Mouse (Mus musculus) cerebellum, adult (tissue): Measurements from ENCODE around the gene Frmd4b.

Experiments used
- ATAC-seq: cut with Nextera tagmentation; 2 replicates; pipeline ENCODE4 v1.9.2; 2017; ENCODE audit warnings: mild to moderate bottlenecking, moderate library complexity, mixed read lengths; ENCODE audit not compliant: insufficient number of reproducible peaks, low FRiP score, low TSS enrichment

Frmd4b gene

GRCm38 (mm10) chr6:97523118-97523517 is 94.2 kb downstream of the Frmd4b start:
- peak; percentile 81 for ATAC-seq

GRCm38 (mm10) chr6:97521279-97522038 is 95.9 kb downstream of the Frmd4b start:
- ATAC-seq: no peak

- ATAC-seq: no peak
Observed at GRCm38 (mm10) chr6:97520566-97520965, 96.8 kb downstream of the Frmd4b start.

- no peak for ATAC-seq
Observed at GRCm38 (mm10) chr6:97519553-97519952, 97.8 kb downstream of the Frmd4b start.

GRCm38 (mm10) chr6:97518467-97518866 is 98.9 kb downstream of the Frmd4b start:
- ATAC-seq: no peak

- ATAC-seq: no peak
Observed at GRCm38 (mm10) chr6:97517616-97518235, 99.6 kb downstream of the Frmd4b start.

- ATAC-seq: no peak
Observed at GRCm38 (mm10) chr6:97516941-97517340, 100.4 kb downstream of the Frmd4b start.

- no peak for ATAC-seq
Observed at GRCm38 (mm10) chr6:97510771-97511170, 106.6 kb downstream of the Frmd4b start.

- no peak for ATAC-seq
Observed at GRCm38 (mm10) chr6:97509434-97509833, 107.9 kb downstream of the Frmd4b start.

- no peak for ATAC-seq
Observed at GRCm38 (mm10) chr6:97508480-97508879, 108.9 kb downstream of the Frmd4b start.

- no peak for ATAC-seq
Observed at GRCm38 (mm10) chr6:97507893-97508292, 109.4 kb downstream of the Frmd4b start.

- no peak for ATAC-seq
Observed at GRCm38 (mm10) chr6:97506141-97506650, 111.1 kb downstream of the Frmd4b start.

GRCm38 (mm10) chr6:97504673-97505072 is 112.7 kb downstream of the Frmd4b start:
- ATAC-seq: no peak

- no peak for ATAC-seq
Observed at GRCm38 (mm10) chr6:97501000-97501399, 116.3 kb downstream of the Frmd4b start.

- no peak for ATAC-seq
Observed at GRCm38 (mm10) chr6:97500246-97500645, 117.1 kb downstream of the Frmd4b start.

GRCm38 (mm10) chr6:97496002-97496401 is 121.3 kb downstream of the Frmd4b start:
- no peak for ATAC-seq

GRCm38 (mm10) chr6:97491065-97491464 is 126.3 kb downstream of the Frmd4b start:
- no peak for ATAC-seq

GRCm38 (mm10) chr6:97488821-97489220 is 128.5 kb downstream of the Frmd4b start:
- ATAC-seq: no peak

- no peak for ATAC-seq
Observed at GRCm38 (mm10) chr6:97488280-97488679, 129.1 kb downstream of the Frmd4b start.

- ATAC-seq: peak; percentile 63
Observed at GRCm38 (mm10) chr6:97487535-97488081, 129.7 kb downstream of the Frmd4b start.

- ATAC-seq: no peak
Observed at GRCm38 (mm10) chr6:97486813-97487361, 130.5 kb downstream of the Frmd4b start.
